Mouse (Mus musculus) monocyte, adult 59 days (primary cell): ENCODE results near the gene Med29. TPM values are rescaled to one million over a fixed set of nuclear protein-coding genes. Genes with fewer than 3 reads are reported as not detected.

Source experiments
- total RNA-seq, 2 experiments: library from RNA; stranded (reverse); gene quantifications; one replicate each; pipeline ENCODE4 v1.2.4; 2023

The Med29 gene
- total RNA-seq, result 10 to 100 TPM; 15.0 to 18.4 TPM

GRCm38 (mm10) chr7:28392429-28393271 lies at the start of gene Med29, which contains the start of gene Paf1:
Med29 (minus strand) TSS chr7:28392708.
Paf1 (plus strand) TSS chr7:28392951.

GRCm38 (mm10) chr7:28436932-28437570 lies 44.5 kb upstream of the Med29 start, which contains the start of gene Gmfg:
Gmfg (plus strand) TSS chr7:28437447.

GRCm38 (mm10) chr7:28380237-28381016 lies 12.1 kb downstream of the Med29 start, which contains the start of gene Zfp36:
Zfp36 (minus strand) TSS chr7:28380253.

GRCm38 (mm10) chr7:28372251-28373108 lies 20.0 kb downstream of the Med29 start, which contains the start of gene Plekhg2:
Plekhg2 (minus strand) TSS chr7:28372599.

GRCm38 (mm10) chr7:28350155-28350883 lies 42.2 kb downstream of the Med29 start, which contains the start of gene Rps16:
Rps16 (plus strand) TSS chr7:28350652.

GRCm38 (mm10) chr7:28338108-28338998 lies 54.2 kb downstream of the Med29 start, which contains the start of gene Supt5:
Supt5 (minus strand) TSS chr7:28338746.

Other genes with a start within 250 kb of the Med29 start
- gene Fbl, start 223.0 kb downstream of the Med29 start, total RNA-seq, result 100 to 1,000 TPM; 127 to 139 TPM
- gene Dyrk1b, start 213.2 kb downstream of the Med29 start, total RNA-seq, result 10 to 100 TPM; 14.8 to 15.4 TPM
- 1 to 10 TPM; 1.6 to 2.3 TPM for gene Eid2, start 124.8 kb downstream of the Med29 start, total RNA-seq
- 1 to 10 TPM; 6.0 to 7.1 TPM for gene Eid2b, start 115.0 kb downstream of the Med29 start, total RNA-seq
- not detected for gene Selenov, start 101.5 kb downstream of the Med29 start, total RNA-seq
- not detected for gene Dll3, start 90.5 kb downstream of the Med29 start, total RNA-seq
- gene Timm50, start 80.6 kb downstream of the Med29 start, total RNA-seq, result 10 to 100 TPM; 28.9 to 29.0 TPM
- 100 to 1,000 TPM; 118 to 123 TPM for gene Supt5, start 54.0 kb downstream of the Med29 start, total RNA-seq
- 1,000 to 10,000 TPM; 1,784 to 1,904 TPM for gene Rps16, start 42.1 kb downstream of the Med29 start, total RNA-seq
- gene Plekhg2, start 20.1 kb downstream of the Med29 start, total RNA-seq, result 10 to 100 TPM; 38.7 to 42.8 TPM
- gene Zfp36, start 12.5 kb downstream of the Med29 start, total RNA-seq, result 1,000 to 10,000 TPM; 3,101 to 3,326 TPM
- gene Paf1, start 243 bp upstream of the Med29 start, total RNA-seq, result 100 to 1,000 TPM; 153 to 188 TPM
- gene Gmfg, start 44.7 kb upstream of the Med29 start, total RNA-seq, result 100 to 1,000 TPM; 265 to 280 TPM
- gene Lrfn1, start 59.3 kb upstream of the Med29 start, total RNA-seq, result 10 to 100 TPM; 10.6 to 17.6 TPM
- gene Ifnl2, start 117.7 kb upstream of the Med29 start, total RNA-seq, result not detected
- not detected for gene Ifnl3, start 130.1 kb upstream of the Med29 start, total RNA-seq
- gene Sycn, start 148.2 kb upstream of the Med29 start, total RNA-seq, result not detected
- gene Nccrp1, start 154.5 kb upstream of the Med29 start, total RNA-seq, result 1 to 10 TPM; 1.5 to 2.3 TPM
- gene Samd4b, start 205.4 kb upstream of the Med29 start, total RNA-seq, result 10 to 100 TPM; 59.5 to 62.7 TPM
- 10 to 100 TPM; 30.1 to 35.2 TPM for gene Pak4, start 205.5 kb upstream of the Med29 start, total RNA-seq
- gene Acp7, start 238.6 kb upstream of the Med29 start, total RNA-seq, result not detected